Mouse (Mus musculus): ENCODE data around the gene Tnfrsf23.

- TF ChIP-seq EP300 (IDR thresholded peaks at IDR 0.05; ENCODE audit: low read depth) (no peak), CTCF (IDR thresholded peaks at IDR 0.05; ENCODE audit: low read depth) (no peak)
Measured at GRCm38 (mm10) chr7:143723841-143724240, 38.2 kb upstream of the Tnfrsf23 start.
